Mouse (Mus musculus): ENCODE measurements at regions not wholly inside any gene's neighbourhood (a gene's known extent, or its start where the extent isn't known, plus 50 kb on each side); places are given as distances from the start of the nearest gene placed in this dataset.

GRCm38 (mm10) chr6:140179999-140180398 is 138.7 kb upstream of the Plcz1 start:
- TF ChIP-seq CTCF (IDR thresholded peaks at IDR 0.05; ENCODE audit: low read depth, low read length) (no peak), POLR2A (IDR thresholded peaks at IDR 0.05; ENCODE audit: extremely low read depth, insufficient read depth, low read length) (no peak)
